ENCODE assay signal across 9 mouse cellular contexts in genomic region chr19:23511303-23511702, GRCm38 (mm10).
DNase-seq lines count a peak whose midpoint lies in the region; ATAC-seq and TF ChIP-seq lines count a peak whose summit lies in the region.
"Had no signal": no experiment of that assay in that cellular context is flagged by ENCODE, and none has a peak within 500 bp of the region (broad histone marks: within the 10 kb centered on the region; RNA-seq: fewer than 3 reads in every experiment).

No protein-coding gene starts in this region.

- in situ Hi-C loops in CH12.LX (cut with MboI; ENCODE audit: low pct_ligation_motif_present, low pct_unique_long_range_greater_than_20kb, low sequenced_read_pairs): loop anchor here (5.0 to 25.0 kb wide), 2 partner anchors 149 to 599 kb away; no protein-coding TSS in a partner anchor

- no peak overlapping the region for H3K27ac ChIP-seq in hindbrain, postnatal 0 days
- no peak overlapping the region for H3K27ac ChIP-seq in hindbrain, embryonic 14.5 days
- H3K27ac ChIP-seq in CH12.LX (ENCODE audit: insufficient read depth, low read depth): no peak overlapping the region
- no peak overlapping the region for H3K27ac ChIP-seq in lung, embryonic 14.5 days (ENCODE audit: low read depth)
- H3K27ac ChIP-seq: limb, embryonic 10.5 days had no signal

- no peaks in the 10 kb centered on the region for H3K27me3 ChIP-seq in hindbrain, postnatal 0 days (ENCODE audit: insufficient read depth, low read length)
- H3K27me3 ChIP-seq in hindbrain, embryonic 14.5 days (ENCODE audit: control insufficient read depth, insufficient read depth, low read length): no peaks in the 10 kb centered on the region
- H3K27me3 ChIP-seq in CH12.LX (replicated peaks): no peaks in the 10 kb centered on the region
- no peaks in the 10 kb centered on the region for H3K27me3 ChIP-seq in lung, embryonic 14.5 days (ENCODE audit: insufficient read depth, low read length)

- no peaks in the 10 kb centered on the region for H3K9me3 ChIP-seq in hindbrain, postnatal 0 days (ENCODE audit: low read length)
- H3K9me3 ChIP-seq in hindbrain, embryonic 14.5 days (ENCODE audit: control insufficient read depth, low read length): no peaks in the 10 kb centered on the region
- H3K9me3 ChIP-seq in CH12.LX (replicated peaks; ENCODE audit: low read length): no peaks in the 10 kb centered on the region
- H3K9me3 ChIP-seq in lung, embryonic 14.5 days (ENCODE audit: low read depth, low read length): no peaks in the 10 kb centered on the region
- H3K9me3 ChIP-seq: limb, embryonic 10.5 days had no signal

- no peak for ATAC-seq in hindbrain, postnatal 0 days
- ATAC-seq in hindbrain, embryonic 14.5 days (ENCODE audit: low FRiP score): no peak
- no peak for ATAC-seq in lung, embryonic 14.5 days (ENCODE audit: insufficient read depth)

- no peak overlapping the region for H3K4me3 ChIP-seq in hindbrain, postnatal 0 days (ENCODE audit: low read length)
- no peak overlapping the region for H3K4me3 ChIP-seq in hindbrain, embryonic 14.5 days (replicated peaks; ENCODE audit: low read length)
- no peak overlapping the region for H3K4me3 ChIP-seq in CH12.LX (replicated peaks in 1 of 3; ENCODE audit: low read depth in 2 of 3, low read length in 2 of 3, poor library complexity in 1 of 3)
- H3K4me3 ChIP-seq in lung, embryonic 14.5 days (ENCODE audit: low read depth, low read length): no peak overlapping the region
- H3K4me3 ChIP-seq: limb, embryonic 10.5 days had no signal

- H3K79me2 ChIP-seq in CH12.LX (replicated peaks; ENCODE audit: control insufficient read depth, extremely low read depth, insufficient read depth, poor library complexity, severe bottlenecking): no peaks in the 10 kb centered on the region

- TF ChIP-seq EP300 in CH12.LX (IDR thresholded peaks at IDR 0.05; ENCODE audit: low read length): no peak

- H3K4me1 ChIP-seq in hindbrain, postnatal 0 days (ENCODE audit: insufficient read depth, low read length): 0 out of 2 replicates have a peak, but pooled peaks cover 8% of the 10 kb centered on the region
- H3K4me1 ChIP-seq in hindbrain, embryonic 14.5 days (replicated peaks; ENCODE audit: control insufficient read depth, insufficient read depth, low read length): peaks cover 12% of the 10 kb centered on the region
- no peaks in the 10 kb centered on the region for H3K4me1 ChIP-seq in CH12.LX (ENCODE audit: control insufficient read depth in 1 of 2, insufficient read depth in 2 of 2)
- no peaks in the 10 kb centered on the region for H3K4me1 ChIP-seq in lung, embryonic 14.5 days (ENCODE audit: insufficient read depth)

- peak; percentile 79 for TF ChIP-seq RAD21 in CH12.LX (IDR thresholded peaks at IDR 0.05; ENCODE audit: low read depth, low read length)

- WGBS in hindbrain, postnatal 0 days: 55% methylated on average over 2 of the region's 2 CpGs
- WGBS in hindbrain, embryonic 14.5 days: 46% methylated on average over 2 of the region's 2 CpGs
- 52% methylated on average over 2 of the region's 2 CpGs for WGBS in lung, embryonic 14.5 days

- no peak for DNase-seq in hindbrain, postnatal 0 days (ENCODE audit: low spot score)
- no peak for DNase-seq in hindbrain, embryonic 14.5 days (ENCODE audit: low spot score)
- peak; percentile 65 for DNase-seq in 416B (ENCODE audit: low read depth)
- peak; percentile 67 for DNase-seq in CH12.LX (ENCODE audit: extremely low read depth)
- peak; percentile 45 for DNase-seq in lung, embryonic 14.5 days
- DNase-seq in right cerebral cortex, adult 2 months (ENCODE audit: low spot score in 2 of 2): no peak
- no peak for DNase-seq in gastrocnemius, adult 8-10 months (ENCODE audit: low spot score in 2 of 2)
- DNase-seq: cerebellum, adult 11-12 months had no signal

- no peak for TF ChIP-seq POLR2A in CH12.LX (IDR thresholded peaks at IDR 0.05; ENCODE audit: low read depth, low read length)

- no peaks in the 10 kb centered on the region for H3K36me3 ChIP-seq in hindbrain, postnatal 0 days (ENCODE audit: insufficient read depth, low read length)
- no peaks in the 10 kb centered on the region for H3K36me3 ChIP-seq in hindbrain, embryonic 14.5 days (replicated peaks; ENCODE audit: control insufficient read depth, insufficient read depth)
- no peaks in the 10 kb centered on the region for H3K36me3 ChIP-seq in CH12.LX (replicated peaks in 1 of 2; ENCODE audit: control insufficient read depth in 1 of 2, insufficient read depth in 1 of 2, low read length in 1 of 2)
- H3K36me3 ChIP-seq in lung, embryonic 14.5 days (ENCODE audit: insufficient read depth): no peaks in the 10 kb centered on the region
- H3K36me3 ChIP-seq: limb, embryonic 10.5 days had no signal

- dilution Hi-C loops in CH12.LX (cut with MboI; ENCODE audit: extremely low pct_ligation_motif_present, extremely low pct_unique_long_range_greater_than_20kb, low sequenced_read_pairs): no loop called here

- TF ChIP-seq CTCF in hindbrain, postnatal 0 days (IDR thresholded peaks at IDR 0.05; ENCODE audit: low read depth): peak; percentile 43; the same call in 1 of the 2 replicates
- TF ChIP-seq CTCF in CH12.LX (conservative IDR thresholded peaks at IDR 0.05 in 1 of 2, IDR thresholded peaks at IDR 0.05 in 1 of 2; ENCODE audit: low read depth in 2 of 2, low read length in 2 of 2): peak; percentile 69 to 78
- peak; percentile 44 for TF ChIP-seq CTCF in lung, embryonic 14.5 days (IDR thresholded peaks at IDR 0.05; ENCODE audit: low read depth)

- H3K4me2 ChIP-seq in hindbrain, postnatal 0 days (ENCODE audit: low read depth, low read length): no peak overlapping the region
- no peak overlapping the region for H3K4me2 ChIP-seq in hindbrain, embryonic 14.5 days (replicated peaks)
- H3K4me2 ChIP-seq in CH12.LX (ENCODE audit: insufficient read depth, low read depth, poor library complexity, severe bottlenecking): no peak overlapping the region
- H3K4me2 ChIP-seq in lung, embryonic 14.5 days: no peak overlapping the region

- H3K9ac ChIP-seq in hindbrain, postnatal 0 days (replicated peaks; ENCODE audit: low read length): no peak overlapping the region
- no peak overlapping the region for H3K9ac ChIP-seq in hindbrain, embryonic 14.5 days
- H3K9ac ChIP-seq in CH12.LX (ENCODE audit: insufficient read depth, low read depth): no peak overlapping the region
- H3K9ac ChIP-seq in lung, embryonic 14.5 days: no peak overlapping the region

TF ChIP-seq in CH12.LX, 34 proteins besides CTCF, POLR2A, EP300 and RAD21:
- TF ChIP-seq SMC3 (IDR thresholded peaks at IDR 0.05; ENCODE audit: low read depth, low read length): peak; percentile 84
- TF ChIP-seq MEF2A (IDR thresholded peaks at IDR 0.05; ENCODE audit: borderline replicate concordance, low read depth, low read length): no peak
- TF ChIP-seq ZNF384 (IDR thresholded peaks at IDR 0.05; ENCODE audit: low read depth, low read length): no peak
- no peak for TF ChIP-seq E2F4 (IDR thresholded peaks at IDR 0.05; ENCODE audit: insufficient replicate concordance, low read depth, low read length)
- TF ChIP-seq ETS1 (conservative IDR thresholded peaks at IDR 0.05; ENCODE audit: low read depth, low read length): no peak
- no peak for TF ChIP-seq BHLHE40 (IDR thresholded peaks at IDR 0.05; ENCODE audit: low read depth, low read length)
- TF ChIP-seq GABPA (IDR thresholded peaks at IDR 0.05; ENCODE audit: insufficient replicate concordance, low read depth, low read length): no peak
- TF ChIP-seq PAX5 (IDR thresholded peaks at IDR 0.05; ENCODE audit: low read length): no peak
- no peak for TF ChIP-seq ZKSCAN1 (IDR thresholded peaks at IDR 0.05; ENCODE audit: borderline replicate concordance, low read depth, low read length)
- TF ChIP-seq ZC3H11A (IDR thresholded peaks at IDR 0.05; ENCODE audit: low read depth, low read length): peak; percentile 29; the same call in 1 of the 2 replicates
- no peak for TF ChIP-seq CHD1 (IDR thresholded peaks at IDR 0.05; ENCODE audit: low read depth, low read length)
- no peak for TF ChIP-seq MXI1 (IDR thresholded peaks at IDR 0.05; ENCODE audit: low read depth, low read length)
- TF ChIP-seq JUND (conservative IDR thresholded peaks at IDR 0.05; ENCODE audit: low read depth, low read length): no peak

Comparison
In these comparisons a context has a peak if more than half of its experiments do, and no peak if none do; other contexts are left out.
1. DNase-seq: peak in 416B (single experiment), CH12.LX (single experiment) and lung, embryonic 14.5 days (single experiment); none in hindbrain, postnatal 0 days (single experiment), hindbrain, embryonic 14.5 days (single experiment), right cerebral cortex, adult 2 months (0 of 2) and gastrocnemius, adult 8-10 months (0 of 2).
2. Peak in every context shown above with its lines, with median percentiles within 50 percentile points of each other: CTCF ChIP-seq.